Mouse (Mus musculus) gonadal fat pad, adult 2 months (tissue): Measurements from ENCODE around the gene Ccni. TPM values are rescaled to one million over a fixed set of nuclear protein-coding genes. Genes with fewer than 3 reads are reported as not detected.

ENCODE experiments used
- DNase-seq: peaks from one replicate; pipeline ENCODE4 v3.0.0-alpha.2; 2012; ENCODE audit warnings: low read depth
- polyA plus RNA-seq: library from polyadenylated mRNA; depleted of rRNA; stranded (reverse); fragments of >200 nt; gene quantifications from 2 replicates; pipeline ENCODE4 v1.2.3, GENCODE M21; 2012

The Ccni gene
- polyA plus RNA-seq, 1 experiment, result 131 TPM

- no peak for DNase-seq
These were observed 5.1 kb downstream of the Ccni start for GRCm38 (mm10) chr5:93201181-93201580.

- DNase-seq, result no peak
These were observed 8.1 kb downstream of the Ccni start for GRCm38 (mm10) chr5:93198232-93198631.

GRCm38 (mm10) chr5:93190428-93190827 is 15.9 kb downstream of the Ccni start:
- no peak for DNase-seq

GRCm38 (mm10) chr5:93189607-93190006 is 16.7 kb downstream of the Ccni start:
- DNase-seq, result no peak

GRCm38 (mm10) chr5:93184548-93184947 is 21.7 kb downstream of the Ccni start:
- no peak for DNase-seq

- DNase-seq, result no peak
These were observed 23.0 kb downstream of the Ccni start for GRCm38 (mm10) chr5:93183311-93183710.

GRCm38 (mm10) chr5:93180252-93180651 is 26.0 kb downstream of the Ccni start:
- DNase-seq, result no peak

- no peak for DNase-seq
These were observed 27.7 kb downstream of the Ccni start for GRCm38 (mm10) chr5:93178616-93179015.

GRCm38 (mm10) chr5:93174675-93175074 is 31.6 kb downstream of the Ccni start:
- DNase-seq, result no peak

- no peak for DNase-seq
These were observed 33.8 kb downstream of the Ccni start for GRCm38 (mm10) chr5:93172536-93172935.

GRCm38 (mm10) chr5:93171420-93171819 is 34.9 kb downstream of the Ccni start:
- DNase-seq, result no peak

GRCm38 (mm10) chr5:93168654-93169053 is 37.6 kb downstream of the Ccni start:
- no peak for DNase-seq

- no peak for DNase-seq
These were observed 38.3 kb downstream of the Ccni start for GRCm38 (mm10) chr5:93167919-93168516.

- no peak for DNase-seq
These were observed 42.8 kb downstream of the Ccni start for GRCm38 (mm10) chr5:93163541-93163940.

GRCm38 (mm10) chr5:93154401-93154800 is 51.9 kb downstream of the Ccni start:
- DNase-seq, result no peak

GRCm38 (mm10) chr5:93152451-93152850 is 53.8 kb downstream of the Ccni start:
- no peak for DNase-seq

GRCm38 (mm10) chr5:93151985-93152384 is 54.3 kb downstream of the Ccni start:
- no peak for DNase-seq

GRCm38 (mm10) chr5:93149969-93150777 is 56.1 kb downstream of the Ccni start:
- no peak for DNase-seq

- DNase-seq, result no peak
These were observed 60.8 kb downstream of the Ccni start for GRCm38 (mm10) chr5:93145504-93145903.

- no peak for DNase-seq
These were observed 61.4 kb downstream of the Ccni start for GRCm38 (mm10) chr5:93144874-93145273.

GRCm38 (mm10) chr5:93143360-93144091 is 62.8 kb downstream of the Ccni start:
- no peak for DNase-seq

GRCm38 (mm10) chr5:93140747-93141146 is 65.5 kb downstream of the Ccni start:
- DNase-seq, result no peak

GRCm38 (mm10) chr5:93139350-93139749 is 66.9 kb downstream of the Ccni start:
- no peak for DNase-seq
